Mouse (Mus musculus) intestine, embryonic 16.5 days (tissue): ENCODE measurements around the gene Gm13271. TPM values are rescaled to one million over a fixed set of nuclear protein-coding genes. Genes with fewer than 3 reads are reported as not detected.
A peak's percentile ranks its signal among the peaks of the same experiment; 100 is the strongest.
"Not testable (repeated sequence)": the region's sequence is repeated elsewhere in the genome, so short reads cannot be mapped to it uniquely, and the experiment has no call there.

Experiments used
- ATAC-seq: fragments of 200-750 bp; cut with Nextera tagmentation; 2 replicates; pipeline ENCODE4 v1.8.0; 2017; ENCODE audit warnings: moderate TSS enrichment, moderate library complexity
- H3K27ac ChIP-seq: fragments of 300-500 bp; sonication (generic); 2 replicates; pipeline ENCODE4 v1.5.1; 2014; ENCODE audit warnings: mild to moderate bottlenecking, low read length
- H3K27me3 ChIP-seq: fragments of 300-500 bp; sonication (generic); replicated peaks from 2 replicates; pipeline ENCODE4 v1.6.1; 2014; ENCODE audit warnings: low read length, control low read depth, mixed read lengths; ENCODE audit not compliant: control insufficient read depth, insufficient read depth
- H3K36me3 ChIP-seq: fragments of 300-500 bp; sonication (generic); 2 replicates; pipeline ENCODE4 v1.6.1; 2014; ENCODE audit warnings: low read length, control low read depth; ENCODE audit not compliant: control insufficient read depth, insufficient read depth
- H3K4me1 ChIP-seq: fragments of 300-500 bp; sonication (generic); 2 replicates; pipeline ENCODE4 v1.6.1; 2014; ENCODE audit warnings: low read length, control low read depth, mixed read lengths; ENCODE audit not compliant: control insufficient read depth, insufficient read depth
- H3K4me2 ChIP-seq: fragments of 300-500 bp; sonication (generic); 2 replicates; pipeline ENCODE4 v1.6.1; 2014; ENCODE audit warnings: low read depth, low read length, control low read depth
- H3K4me3 ChIP-seq: fragments of 300-500 bp; sonication (generic); 2 replicates; pipeline ENCODE4 v1.5.1; 2014; ENCODE audit warnings: mild to moderate bottlenecking, low read length
- H3K9ac ChIP-seq: fragments of 300-500 bp; sonication (generic); 2 replicates; pipeline ENCODE4 v1.6.1; 2014; ENCODE audit warnings: low read depth, low read length
- H3K9me3 ChIP-seq: fragments of 300-500 bp; sonication (generic); 2 replicates; pipeline ENCODE4 v1.6.1; 2016; ENCODE audit warnings: low read length, control low read depth; ENCODE audit not compliant: control insufficient read depth
- WGBS: fragments of 180-500 bp; shearing (Covaris S2); extraction: QIAGEN DNeasy Blood & Tissue Kit; methylation state at CpG from one replicate; pipeline ENCODE4 v1.1.7; 2014; 5-methylcytosine and 5-hydroxymethylcytosine counted together
- polyA plus RNA-seq: library from polyadenylated mRNA; unstranded; fragments of >200 nt; fragmentation: Nextera tagmentation; extraction: Ambion mirVana; gene quantifications from 2 replicates; pipeline ENCODE4 v1.2.1, GENCODE M21; 2015

Gene Gm13271
- polyA plus RNA-seq, 1 experiment from 2014 or later: not detected

- WGBS: 75% methylated on average over 6 of the region's 6 CpGs
- H3K27ac ChIP-seq: no peak overlapping the region
- no peaks in the 10 kb centered on the region for H3K4me1 ChIP-seq
- no peak overlapping the region for H3K4me2 ChIP-seq
- H3K4me3 ChIP-seq: no peak overlapping the region
- H3K9ac ChIP-seq: no peak overlapping the region
- ATAC-seq: no peak
- H3K9me3 ChIP-seq: no peaks in the 10 kb centered on the region
- H3K36me3 ChIP-seq: no peaks in the 10 kb centered on the region
- no peaks in the 10 kb centered on the region for H3K27me3 ChIP-seq
Measured at GRCm38 (mm10) chr4:88726727-88727126, 27.9 kb upstream of the Gm13271 start.

GRCm38 (mm10) chr4:88727324-88727723 is 27.3 kb upstream of the Gm13271 start:
- ATAC-seq: no peak
- H3K27ac ChIP-seq: no peak overlapping the region
- H3K9me3 ChIP-seq: no peaks in the 10 kb centered on the region
- H3K27me3 ChIP-seq: no peaks in the 10 kb centered on the region
- WGBS: 5% methylated on average over 1 of the region's 1 CpGs
- no peaks in the 10 kb centered on the region for H3K36me3 ChIP-seq
- H3K9ac ChIP-seq: no peak overlapping the region
- no peaks in the 10 kb centered on the region for H3K4me1 ChIP-seq
- H3K4me2 ChIP-seq: no peak overlapping the region
- no peak overlapping the region for H3K4me3 ChIP-seq

DNA sequence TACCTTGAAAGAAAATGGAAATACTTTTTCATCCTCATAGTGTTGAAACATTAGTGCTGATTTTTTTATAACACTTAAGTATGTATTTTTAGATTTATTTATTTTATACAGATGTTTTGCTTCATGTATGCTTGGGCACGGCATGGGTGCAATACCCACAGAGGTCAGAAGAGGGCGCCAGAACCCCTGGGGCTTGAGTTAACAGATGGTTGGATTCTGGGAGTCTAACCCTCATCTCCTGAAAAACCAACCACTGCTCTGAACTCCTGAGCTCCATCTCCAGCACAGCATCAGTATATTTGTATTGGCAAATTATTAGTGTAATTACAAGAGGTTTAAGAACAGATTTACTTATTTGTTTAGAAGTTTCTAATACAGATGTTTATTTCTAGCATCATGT is 16.2 kb upstream of the Gm13271 start:
- no peak for ATAC-seq
- Histone ChIP-seq H3K27ac (no peak overlapping the region), H3K4me3 (no peak overlapping the region), H3K4me2 (no peak overlapping the region), H3K9ac (no peak overlapping the region), H3K36me3 (no peaks in the 10 kb centered on the region), H3K27me3 (no peaks in the 10 kb centered on the region), H3K4me1 (peaks cover 3% of the 10 kb centered on the region; the same call in 1 of the 2 replicates), H3K9me3 (no peaks in the 10 kb centered on the region)
- WGBS: 4% methylated on average over 2 of the region's 2 CpGs

DNA sequence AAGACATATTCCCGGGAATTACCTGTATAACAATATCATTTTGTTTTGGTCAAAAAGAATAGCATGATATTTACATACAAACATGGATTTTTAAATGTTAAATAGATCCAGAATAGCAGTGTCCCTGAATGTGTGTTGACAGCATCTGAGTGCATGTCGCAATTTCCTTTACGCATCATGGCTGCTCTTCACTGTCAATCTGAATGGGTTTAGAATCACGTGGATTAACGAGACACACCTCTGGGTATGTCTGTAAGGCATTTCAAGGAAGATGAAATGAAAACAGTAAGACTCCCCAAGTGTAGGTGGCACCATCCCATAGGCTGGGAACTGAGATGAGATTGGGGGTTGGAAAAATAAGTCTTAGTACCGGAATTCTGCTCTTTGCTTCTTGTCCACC is 15.6 kb upstream of the Gm13271 start:
- Histone ChIP-seq H3K4me3 (no peak overlapping the region), H3K9ac (no peak overlapping the region), H3K27ac (no peak overlapping the region), H3K9me3 (no peaks in the 10 kb centered on the region), H3K4me1 (peaks cover 3% of the 10 kb centered on the region; the same call in 1 of the 2 replicates), H3K4me2 (no peak overlapping the region), H3K27me3 (no peaks in the 10 kb centered on the region), H3K36me3 (no peaks in the 10 kb centered on the region)
- ATAC-seq: no peak
- WGBS: 86% methylated on average over 6 of the region's 6 CpGs

DNA sequence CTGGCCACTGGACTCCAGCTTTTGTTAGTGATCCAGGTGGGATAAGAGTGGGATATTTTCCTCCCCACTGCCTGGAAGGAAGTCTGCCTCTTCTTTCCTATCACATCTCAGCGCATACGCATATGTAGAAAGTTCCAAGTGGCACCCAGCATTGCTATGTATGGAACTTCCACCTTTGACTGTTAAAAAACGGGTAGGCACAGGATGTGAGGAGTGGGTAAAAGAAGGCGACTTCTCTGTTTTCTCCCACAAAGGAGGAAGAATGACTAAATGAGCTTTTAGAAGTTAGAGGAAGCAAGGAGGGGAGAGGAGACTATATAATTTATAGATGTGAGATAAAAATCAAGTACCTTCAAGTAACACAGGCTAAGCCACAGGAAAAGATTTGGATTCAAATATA is 13.2 kb upstream of the Gm13271 start:
- WGBS: 86% methylated on average over 4 of the region's 4 CpGs
- H3K9me3 ChIP-seq: no peaks in the 10 kb centered on the region

GRCm38 (mm10) chr4:88742771-88743371 is 11.8 kb upstream of the Gm13271 start:
- Histone ChIP-seq H3K4me3 (no peak overlapping the region), H3K4me1 (peaks cover 3% of the 10 kb centered on the region; the same call in 1 of the 2 replicates), H3K27me3 (no peaks in the 10 kb centered on the region), H3K36me3 (no peaks in the 10 kb centered on the region), H3K9ac (no peak overlapping the region), H3K27ac (no peak overlapping the region), H3K9me3 (no peaks in the 10 kb centered on the region), H3K4me2 (no peak overlapping the region)
- 58% methylated on average over 7 of the region's 7 CpGs for WGBS
- no peak for ATAC-seq

More for the DNA sequence above, 13.2 kb upstream of the Gm13271 start:
- no peak overlapping the region for H3K9ac ChIP-seq
- no peak for ATAC-seq
- H3K4me2 ChIP-seq: no peak overlapping the region
- no peak overlapping the region for H3K27ac ChIP-seq
- peaks cover 3% of the 10 kb centered on the region; the same call in 1 of the 2 replicates for H3K4me1 ChIP-seq
- H3K4me3 ChIP-seq: no peak overlapping the region
- H3K36me3 ChIP-seq: no peaks in the 10 kb centered on the region
- H3K27me3 ChIP-seq: no peaks in the 10 kb centered on the region

DNA sequence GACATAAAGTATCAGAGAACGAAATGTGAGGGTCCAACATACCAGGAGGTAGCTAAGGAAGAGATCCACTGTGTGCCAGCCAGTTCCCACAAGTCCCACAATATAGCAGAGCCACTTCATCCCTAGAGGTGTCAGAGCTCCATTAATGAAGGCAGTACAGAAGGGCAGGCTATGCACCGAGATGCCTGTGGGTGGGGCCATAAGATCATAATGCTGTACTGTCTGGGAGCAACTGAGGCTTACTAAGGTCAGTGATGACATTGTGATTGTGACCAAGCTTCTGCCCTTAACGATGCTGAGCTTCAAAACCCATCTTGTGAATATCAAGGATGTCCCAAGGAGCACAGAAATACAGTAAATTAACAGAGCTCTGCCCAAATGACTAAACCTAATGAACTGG is 10.5 kb upstream of the Gm13271 start:
- Histone ChIP-seq H3K4me2 (no peak overlapping the region), H3K9ac (no peak overlapping the region), H3K9me3 (no peaks in the 10 kb centered on the region), H3K4me1 (peaks cover 3% of the 10 kb centered on the region; the same call in 1 of the 2 replicates), H3K27me3 (no peaks in the 10 kb centered on the region), H3K36me3 (no peaks in the 10 kb centered on the region), H3K4me3 (no peak overlapping the region), H3K27ac (no peak overlapping the region)
- WGBS: 78% methylated on average over 3 of the region's 3 CpGs
- ATAC-seq: no peak

GRCm38 (mm10) chr4:88749926-88750325 is 4.7 kb upstream of the Gm13271 start:
- Histone ChIP-seq H3K27me3 (no peaks in the 10 kb centered on the region), H3K4me2 (no peak overlapping the region), H3K36me3 (no peaks in the 10 kb centered on the region), H3K4me1 (no peaks in the 10 kb centered on the region), H3K9ac (no peak overlapping the region), H3K9me3 (no peaks in the 10 kb centered on the region), H3K27ac (no peak overlapping the region), H3K4me3 (no peak overlapping the region)
- ATAC-seq: no peak
- WGBS: 59% methylated on average over 6 of the region's 6 CpGs

- H3K4me1 ChIP-seq, H3K27me3 ChIP-seq, H3K9me3 ChIP-seq, H3K36me3 ChIP-seq: not testable (repeated sequence)
- peak; percentile 33; the same call in 1 of the 2 replicates for ATAC-seq
- Histone ChIP-seq H3K27ac (peak overlapping the region; percentile 94), H3K9ac (peak overlapping the region; percentile 72), H3K4me3 (peak overlapping the region; percentile 49), H3K4me2 (peak overlapping the region; percentile 59)
- WGBS: 10% methylated on average over 28 of the region's 31 CpGs
Measured at GRCm38 (mm10) chr4:88756581-88757513, 2.2 kb downstream of the Gm13271 start.
